9 mouse cellular contexts compared by ENCODE assay signal in the genomic region with DNA sequence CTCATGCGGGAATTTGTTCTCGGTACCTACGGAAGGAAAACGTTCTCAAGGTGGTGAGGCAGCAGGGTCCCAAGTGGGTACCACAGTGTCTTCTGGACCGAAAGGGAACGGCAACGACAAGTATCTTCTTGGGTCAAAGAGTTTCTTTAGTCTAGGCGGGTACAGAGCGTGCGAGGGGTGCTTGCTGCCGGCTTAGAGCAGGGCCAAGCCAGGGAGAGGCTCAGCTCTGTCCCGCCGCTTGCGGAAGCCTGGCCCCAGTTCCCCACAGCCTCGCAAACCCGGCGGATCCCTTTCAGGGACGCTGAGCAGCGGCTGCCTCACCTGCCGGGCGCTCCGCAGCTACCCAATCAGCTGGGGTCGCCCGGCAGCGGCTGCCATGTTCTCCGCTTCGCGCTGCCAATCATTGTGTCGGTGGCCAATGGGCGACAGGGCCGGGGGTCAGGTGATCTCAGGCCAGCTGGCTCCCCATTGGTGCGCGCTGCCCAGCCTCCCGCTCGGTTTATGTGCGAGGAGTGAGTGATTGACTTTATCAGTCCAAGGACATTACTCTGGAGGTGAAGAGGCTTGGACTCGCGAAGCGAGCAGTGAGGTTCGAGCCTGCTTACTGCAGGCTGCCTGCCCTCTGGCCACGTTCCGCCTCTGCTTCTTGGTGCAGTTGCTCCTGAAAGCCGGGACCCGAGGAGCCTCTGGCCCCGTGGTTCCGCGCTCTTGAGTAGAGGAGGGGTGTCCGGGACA. TPM values are rescaled to one million over a fixed set of nuclear protein-coding genes. Genes with fewer than 3 reads are reported as not detected.
DNase-seq lines count a peak whose midpoint lies in the region; ATAC-seq and TF ChIP-seq lines count a peak whose summit lies in the region.
"Had no signal": no experiment of that assay in that cellular context is flagged by ENCODE, and none has a peak within 500 bp of the region (broad histone marks: within the 10 kb centered on the region; RNA-seq: fewer than 3 reads in every experiment).

No protein-coding gene starts in this region.

- no peaks in the 10 kb centered on the region for H3K36me3 ChIP-seq in forebrain, postnatal 0 days (ENCODE audit: insufficient read depth)
- no peaks in the 10 kb centered on the region for H3K36me3 ChIP-seq in intestine, embryonic 14.5 days (ENCODE audit: control insufficient read depth, insufficient read depth, low read length)
- no peaks in the 10 kb centered on the region for H3K36me3 ChIP-seq in liver, embryonic 16.5 days (ENCODE audit: control insufficient read depth, insufficient read depth)
- H3K36me3 ChIP-seq in stomach, embryonic 16.5 days (ENCODE audit: control insufficient read depth, insufficient read depth, low read length), result no peaks in the 10 kb centered on the region
- H3K36me3 ChIP-seq: G1E had no signal

- H3K9me3 ChIP-seq in forebrain, postnatal 0 days (ENCODE audit: low read length), result no peaks in the 10 kb centered on the region
- no peaks in the 10 kb centered on the region for H3K9me3 ChIP-seq in intestine, embryonic 14.5 days (ENCODE audit: control insufficient read depth, low read length)
- H3K9me3 ChIP-seq in liver, embryonic 16.5 days (replicated peaks; ENCODE audit: control insufficient read depth, low read length), result no peaks in the 10 kb centered on the region
- no peaks in the 10 kb centered on the region for H3K9me3 ChIP-seq in stomach, embryonic 16.5 days (replicated peaks; ENCODE audit: control insufficient read depth, low read length)

- H3K4me1 ChIP-seq in forebrain, postnatal 0 days (ENCODE audit: insufficient read depth), result no peaks in the 10 kb centered on the region
- no peaks in the 10 kb centered on the region for H3K4me1 ChIP-seq in intestine, embryonic 14.5 days (replicated peaks; ENCODE audit: control insufficient read depth, insufficient read depth, low read length)
- no peaks in the 10 kb centered on the region for H3K4me1 ChIP-seq in liver, embryonic 16.5 days (ENCODE audit: control insufficient read depth, low read depth, low read length)
- no peaks in the 10 kb centered on the region for H3K4me1 ChIP-seq in stomach, embryonic 16.5 days (ENCODE audit: control insufficient read depth, insufficient read depth, low read length)

- H3K4me3 ChIP-seq in left cerebral cortex, adult 2 months, result peak overlapping the region; percentile 33
- peak overlapping the region; percentile 35 for H3K4me3 ChIP-seq in forebrain, postnatal 0 days (ENCODE audit: low read depth, low read length)
- peak overlapping the region; percentile 31 for H3K4me3 ChIP-seq in intestine, embryonic 14.5 days (ENCODE audit: low read depth, low read length)
- H3K4me3 ChIP-seq in liver, embryonic 16.5 days (ENCODE audit: low read depth, low read length), result peak overlapping the region; percentile 24
- peak overlapping the region; percentile 38 for H3K4me3 ChIP-seq in stomach, embryonic 16.5 days (replicated peaks; ENCODE audit: low read length)

- peak; percentile 92 for ATAC-seq in forebrain, postnatal 0 days
- peak; percentile 93 for ATAC-seq in intestine, embryonic 14.5 days (replicated peaks; ENCODE audit: low FRiP score, low TSS enrichment, low read depth)
- ATAC-seq in liver, embryonic 16.5 days (ENCODE audit: low read depth), result no peak
- ATAC-seq in stomach, embryonic 16.5 days (ENCODE audit: insufficient read depth, low FRiP score), result peak; percentile 85
- no peak for ATAC-seq in erythroblast, adult 5-6 weeks (replicated peaks; ENCODE audit: low FRiP score, poor library complexity, severe bottlenecking)

- intact Hi-C loops in left cerebral cortex, adult 2 months (cut with DNase I), result loop anchor here (2.0 kb wide), 1 partner anchor 109 kb away; no protein-coding TSS in a partner anchor
- intact Hi-C loops in left cerebral cortex, postnatal 25 days (cut with DNase I), result no loop called here

- H3K27me3 ChIP-seq in forebrain, postnatal 0 days (ENCODE audit: insufficient read depth, low read length), result no peaks in the 10 kb centered on the region; the same call in none of the 2 replicates
- peaks cover 97% of the 10 kb centered on the region for H3K27me3 ChIP-seq in intestine, embryonic 14.5 days (replicated peaks; ENCODE audit: control insufficient read depth, insufficient read depth, low read length)
- peaks cover 67% of the 10 kb centered on the region for H3K27me3 ChIP-seq in liver, embryonic 16.5 days (ENCODE audit: control insufficient read depth, insufficient read depth, low read depth, low read length)
- H3K27me3 ChIP-seq in stomach, embryonic 16.5 days (ENCODE audit: control insufficient read depth, insufficient read depth, low read length), result peaks cover 45% of the 10 kb centered on the region

- peak overlapping the region; percentile 45 for H3K4me2 ChIP-seq in forebrain, postnatal 0 days (ENCODE audit: low read depth)
- peak overlapping the region; percentile 47 for H3K4me2 ChIP-seq in intestine, embryonic 14.5 days (ENCODE audit: low read length)
- peak overlapping the region; percentile 49 for H3K4me2 ChIP-seq in liver, embryonic 16.5 days (ENCODE audit: low read depth, low read length)
- peak overlapping the region; percentile 50 for H3K4me2 ChIP-seq in stomach, embryonic 16.5 days (ENCODE audit: low read depth, low read length)

- peak in 1 of 2 experiments; percentile 10 for DNase-seq in left cerebral cortex, adult 2 months (ENCODE audit: extremely low spot score in 1 of 2, low spot score in 2 of 2)
- no peak for DNase-seq in left cerebral cortex, postnatal 25 days (ENCODE audit: low spot score in 2 of 2)
- DNase-seq in cerebellum, adult 18-20 months, result peak; percentile 83 to 88
- DNase-seq in forebrain, postnatal 0 days, result peak; percentile 75
- DNase-seq in intestine, embryonic 14.5 days (ENCODE audit: low spot score), result no peak

- WGBS in forebrain, postnatal 0 days, result 24% methylated on average over 48 of the region's 48 CpGs
- WGBS in intestine, embryonic 14.5 days, result 8% methylated on average over 48 of the region's 48 CpGs
- WGBS in liver, embryonic 16.5 days (ENCODE audit: insufficient replicate concordance), result 18% methylated on average over 48 of the region's 48 CpGs
- WGBS in stomach, embryonic 16.5 days, result 12% methylated on average over 48 of the region's 48 CpGs

- 0 out of 2 replicates have a peak overlapping the region, but pooled peaks have one; percentile 35 for H3K9ac ChIP-seq in forebrain, postnatal 0 days
- H3K9ac ChIP-seq in intestine, embryonic 14.5 days (ENCODE audit: low read length), result no peak overlapping the region
- H3K9ac ChIP-seq in liver, embryonic 16.5 days (ENCODE audit: low read depth, low read length), result no peak overlapping the region
- no peak overlapping the region for H3K9ac ChIP-seq in stomach, embryonic 16.5 days (ENCODE audit: low read length)

- TF ChIP-seq CTCF in left cerebral cortex, adult 2 months (IDR thresholded peaks at IDR 0.05), result no peak
- TF ChIP-seq CTCF in forebrain, postnatal 0 days (IDR thresholded peaks at IDR 0.05; ENCODE audit: low read depth), result no peak

- no peak overlapping the region for H3K27ac ChIP-seq in left cerebral cortex, adult 2 months
- peak overlapping the region; percentile 67; the same call in 1 of the 2 replicates for H3K27ac ChIP-seq in forebrain, postnatal 0 days (ENCODE audit: low read depth, low read length)
- H3K27ac ChIP-seq in intestine, embryonic 14.5 days (ENCODE audit: low read depth), result no peak overlapping the region
- no peak overlapping the region for H3K27ac ChIP-seq in liver, embryonic 16.5 days (ENCODE audit: low read length)
- no peak overlapping the region for H3K27ac ChIP-seq in stomach, embryonic 16.5 days (ENCODE audit: low read length)

RNA-seq across cellular contexts. Expression of a gene that starts 7.8 kb away (rescaled TPM):
- 1 to 10 TPM; 2.2 to 2.8 TPM for total RNA-seq in left cerebral cortex, adult 2 months (2021)
- 1 to 10 TPM; 2.6 to 3.6 TPM for total RNA-seq in left cerebral cortex, postnatal 25 days (2021)
- total RNA-seq in forebrain, postnatal 0 days (2014; rRNA removed), result 10.1 and 16.6 TPM in 2 replicates
- 10.2 and 13.3 TPM in 2 replicates for polyA plus RNA-seq in forebrain, postnatal 0 days (2015; fragmentation: Nextera tagmentation; extraction: Ambion mirVana)
- polyA plus RNA-seq in intestine, embryonic 14.5 days (2014; fragmentation: Nextera tagmentation; extraction: Ambion mirVana), result not detected in 2 replicates
- not detected in 2 replicates for polyA plus RNA-seq in liver, embryonic 16.5 days (2015; fragmentation: Nextera tagmentation; extraction: Ambion mirVana)
- polyA plus RNA-seq in stomach, embryonic 16.5 days (2015; fragmentation: Nextera tagmentation; extraction: Ambion mirVana), result not detected in 2 replicates
- not detected in 2 replicates for total RNA-seq in erythroblast, adult 5-6 weeks (2015; ENCODE audit: low replicate concordance)
- not detected in 2 replicates for total RNA-seq in erythroblast, adult 5-6 weeks (2017; ENCODE audit: low replicate concordance)
- polyA plus RNA-seq: G1E had no signal

Comparison
In these comparisons a context has a peak if more than half of its experiments do, and no peak if none do; other contexts are left out.
1. DNase-seq: peak in cerebellum, adult 18-20 months (2 of 2) and forebrain, postnatal 0 days (single experiment); none in left cerebral cortex, postnatal 25 days (0 of 2) and intestine, embryonic 14.5 days (single experiment).
2. ATAC-seq: peak in forebrain, postnatal 0 days (single experiment), intestine, embryonic 14.5 days (single experiment) and stomach, embryonic 16.5 days (single experiment); none in liver, embryonic 16.5 days (single experiment) and erythroblast, adult 5-6 weeks (single experiment).
3. Peak in every context shown above with its lines, with median percentiles within 50 percentile points of each other: H3K4me3 ChIP-seq and H3K4me2 ChIP-seq.